Mouse (Mus musculus) olfactory bulb, adult 2 months (tissue): ENCODE results near the gene Pld3. TPM values are rescaled to one million over a fixed set of nuclear protein-coding genes. Genes with fewer than 3 reads are reported as not detected.

Experiments
- H3K27ac ChIP-seq: fragments of 200-500 bp; 2 replicates; pipeline ENCODE4 v1.5.1; 2012; ENCODE audit warnings: low read depth, low read length; ENCODE audit not compliant: insufficient read depth
- H3K4me1 ChIP-seq: fragments of 200-500 bp; 2 replicates; pipeline ENCODE4 v1.6.1; 2012; ENCODE audit warnings: low read length; ENCODE audit not compliant: control insufficient read depth, insufficient read depth
- H3K4me3 ChIP-seq: fragments of 200-500 bp; 2 replicates; pipeline ENCODE4 v1.5.1; 2012; ENCODE audit warnings: mild to moderate bottlenecking, low read depth, low read length, moderate library complexity; ENCODE audit not compliant: insufficient read depth
- CTCF ChIP-seq: fragments of 200-500 bp; IDR thresholded peaks from 2 replicates; pipeline ENCODE4 v1.5.1; 2012; ENCODE audit warnings: low read depth, mild to moderate bottlenecking, low read length, moderate library complexity; ENCODE audit not compliant: insufficient read depth
- POLR2A ChIP-seq: fragments of 200-500 bp; IDR thresholded peaks from 2 replicates; pipeline ENCODE4 v1.6.1; 2012; ENCODE audit warnings: mild to moderate bottlenecking, low read depth, low read length, moderate library complexity; ENCODE audit not compliant: insufficient read depth
- WGBS: fragments of 180-500 bp; shearing (Covaris S2); methylation state at CpG from one replicate; pipeline ENCODE4 v1.1.7; 2018; 5-methylcytosine and 5-hydroxymethylcytosine counted together
- polyA plus RNA-seq: library from polyadenylated mRNA; stranded (reverse); fragments of >200 nt; gene quantifications from 2 replicates; pipeline ENCODE4 v1.2.4, GENCODE M21; 2012; ENCODE audit warnings: low replicate concordance; ENCODE audit not compliant: missing spikeins, insufficient read depth, insufficient read length

Pld3 gene
- polyA plus RNA-seq, 1 experiment, result not detected

DNA sequence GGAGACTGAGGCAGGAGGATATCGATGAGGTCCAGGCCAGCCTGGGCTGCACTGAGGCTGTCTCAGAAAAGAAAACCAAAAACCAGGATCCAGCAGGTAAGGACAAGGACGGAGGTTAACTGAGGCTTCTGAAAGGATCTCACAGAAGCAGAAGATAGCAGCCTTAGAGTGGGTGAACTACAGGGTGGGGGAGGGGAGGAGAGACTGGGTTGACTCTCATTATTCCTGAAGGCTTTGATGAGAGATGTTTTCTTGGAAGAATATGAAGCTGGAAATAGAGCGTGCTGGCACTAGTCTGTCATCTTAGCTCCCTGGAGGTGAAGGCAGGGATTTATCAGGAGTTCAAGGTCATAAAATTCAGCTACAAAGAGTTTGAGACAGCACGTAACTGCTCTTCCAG, 9.2 kb downstream of the Pld3 start:
- no peak for TF ChIP-seq POLR2A
- TF ChIP-seq CTCF, result no peak
- H3K27ac ChIP-seq, result no peak overlapping the region
- no peak overlapping the region for H3K4me3 ChIP-seq
- 91% methylated on average over 4 of the region's 4 CpGs for WGBS
- H3K4me1 ChIP-seq, result peaks cover 18% of the 10 kb centered on the region

DNA sequence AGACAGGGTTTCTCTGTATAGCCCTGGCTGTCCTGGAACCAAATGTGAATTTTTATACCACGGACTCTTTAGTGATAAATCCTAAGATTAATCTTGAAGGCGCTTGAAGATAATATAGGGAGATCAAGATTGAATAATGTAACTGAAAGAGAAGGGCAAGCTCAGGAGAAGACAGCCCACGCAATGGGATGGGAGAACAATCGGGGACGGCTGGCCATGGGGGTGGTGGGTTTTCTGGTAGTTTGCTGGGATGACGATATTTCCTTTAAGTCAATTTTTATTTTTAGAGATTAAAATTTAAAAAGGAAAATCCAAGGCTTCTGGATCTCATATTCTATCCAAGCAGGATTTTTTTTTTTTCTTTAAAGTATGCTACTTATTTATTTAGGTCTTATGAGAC, 10.0 kb downstream of the Pld3 start:
- Histone ChIP-seq H3K4me1 (peaks cover 18% of the 10 kb centered on the region), H3K4me3 (peak overlapping the region; percentile 70; the same call in 1 of the 2 replicates), H3K27ac (peak overlapping the region; percentile 23)
- TF ChIP-seq CTCF, result no peak
- TF ChIP-seq POLR2A, result no peak
- WGBS, result 14% methylated on average over 6 of the region's 6 CpGs

DNA sequence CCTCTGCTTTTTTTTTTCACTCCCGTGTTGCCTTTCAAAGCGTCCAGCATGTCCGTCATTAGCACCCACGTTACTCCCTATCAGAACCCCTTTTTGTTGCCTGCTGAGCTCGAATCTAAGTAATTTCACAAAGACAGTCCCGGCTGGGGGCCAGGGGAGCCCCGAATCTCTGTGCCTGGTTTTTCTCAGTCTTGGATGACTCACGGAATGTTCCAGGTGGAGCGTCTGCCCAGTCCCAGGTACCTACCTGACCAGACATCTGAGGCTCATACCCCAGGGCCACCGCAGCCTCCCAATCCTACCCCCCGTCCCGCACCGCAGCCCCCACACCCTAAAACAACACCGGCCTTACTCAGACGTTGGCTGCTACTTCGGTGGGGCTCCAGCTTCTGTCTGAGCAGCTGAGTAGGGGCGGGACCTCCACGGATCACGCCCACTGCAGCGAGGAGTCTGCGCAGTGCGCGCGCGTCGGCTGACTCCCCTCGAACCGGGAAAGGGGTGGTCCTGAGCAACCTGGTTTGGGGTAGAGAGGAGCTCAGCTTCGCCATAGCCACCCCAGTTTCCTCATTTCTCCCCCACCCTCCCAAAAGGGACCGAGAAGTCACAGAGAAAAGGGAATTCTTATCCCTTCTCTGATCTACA, 10.5 kb downstream of the Pld3 start:
- 1% methylated on average over 30 of the region's 30 CpGs for WGBS

DNA sequence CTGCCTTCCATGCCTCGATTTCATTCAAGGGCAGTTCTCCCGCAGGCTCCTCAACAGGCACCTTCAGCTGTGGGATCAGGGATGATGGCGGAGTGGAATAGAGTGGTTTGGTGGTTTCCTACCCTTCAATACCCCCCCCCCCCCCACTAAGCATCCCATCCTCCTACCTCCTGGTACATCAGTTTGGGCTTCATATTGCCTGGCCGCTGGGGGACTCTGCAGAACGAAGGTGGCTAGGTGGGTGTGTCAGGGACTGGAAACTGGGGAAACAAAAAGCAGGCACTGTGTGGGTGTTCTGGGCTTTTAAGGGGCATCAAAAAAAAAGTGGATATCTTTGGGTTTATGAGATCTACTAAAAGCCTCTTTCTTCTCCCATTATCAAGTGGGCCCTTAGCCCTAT, 11.1 kb downstream of the Pld3 start:
- Histone ChIP-seq H3K27ac (peak overlapping the region; percentile 68), H3K4me3 (peak overlapping the region; percentile 70), H3K4me1 (peaks cover 18% of the 10 kb centered on the region)
- WGBS, result 24% methylated on average over 5 of the region's 5 CpGs
- TF ChIP-seq POLR2A, result no peak
- TF ChIP-seq CTCF, result no peak

More for the DNA sequence above, 10.5 kb downstream of the Pld3 start:
- H3K4me3 ChIP-seq, result peak overlapping the region; percentile 70
- H3K4me1 ChIP-seq, result peaks cover 18% of the 10 kb centered on the region
- H3K27ac ChIP-seq, result peak overlapping the region; percentile 23
- TF ChIP-seq POLR2A (peak; percentile 69; the same call in 1 of the 2 replicates), CTCF (no peak)

DNA sequence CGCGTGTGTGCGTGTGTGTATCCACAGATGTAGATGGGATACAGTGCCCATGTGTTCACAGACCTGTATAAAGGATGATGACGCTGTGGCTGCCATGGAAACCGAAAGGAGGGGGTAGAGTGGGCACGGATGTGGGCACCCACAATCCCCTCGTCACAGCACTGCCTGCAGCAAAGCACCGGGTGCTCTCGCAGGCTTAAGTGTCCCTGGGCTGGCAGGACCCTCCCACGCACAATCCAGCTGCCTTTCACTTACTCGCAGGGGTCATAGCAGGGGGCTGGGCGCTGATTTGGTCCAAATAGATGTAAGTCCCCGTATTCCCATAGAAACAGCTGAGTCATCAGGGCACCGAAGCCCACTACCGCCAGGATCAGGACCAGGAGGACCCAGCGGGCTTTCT, 11.6 kb downstream of the Pld3 start:
- H3K27ac ChIP-seq, result peak overlapping the region; percentile 68
- TF ChIP-seq CTCF (no peak), POLR2A (no peak)
- 27% methylated on average over 16 of the region's 16 CpGs for WGBS
- H3K4me1 ChIP-seq, result peaks cover 18% of the 10 kb centered on the region
- H3K4me3 ChIP-seq, result peak overlapping the region; percentile 70

DNA sequence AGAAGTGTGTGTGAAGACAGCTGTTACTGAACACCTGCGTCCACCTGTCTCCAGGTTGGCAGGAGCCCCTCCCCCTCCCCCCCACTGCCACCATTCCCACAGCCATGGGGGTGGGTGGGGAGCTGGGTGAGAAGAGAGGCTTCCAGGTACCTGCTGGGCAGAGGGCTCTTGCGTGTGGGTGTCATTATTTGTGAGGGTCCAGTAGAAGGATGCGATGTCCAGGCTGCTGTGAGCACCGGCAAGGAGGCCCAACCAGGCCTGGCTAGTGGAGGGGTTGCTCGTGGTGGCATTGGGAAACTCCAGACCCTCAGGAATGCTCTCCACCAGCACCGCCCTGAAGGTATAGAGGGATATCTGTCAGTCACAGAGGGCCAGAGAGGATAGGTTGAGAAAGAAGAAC, 12.1 kb downstream of the Pld3 start:
- peaks cover 18% of the 10 kb centered on the region for H3K4me1 ChIP-seq
- TF ChIP-seq CTCF (no peak), POLR2A (no peak)
- 90% methylated on average over 6 of the region's 6 CpGs for WGBS
- 0 out of 2 replicates have a peak overlapping the region, but pooled peaks have one; percentile 2 for H3K4me3 ChIP-seq
- H3K27ac ChIP-seq, result peak overlapping the region; percentile 59; the same call in 1 of the 2 replicates

DNA sequence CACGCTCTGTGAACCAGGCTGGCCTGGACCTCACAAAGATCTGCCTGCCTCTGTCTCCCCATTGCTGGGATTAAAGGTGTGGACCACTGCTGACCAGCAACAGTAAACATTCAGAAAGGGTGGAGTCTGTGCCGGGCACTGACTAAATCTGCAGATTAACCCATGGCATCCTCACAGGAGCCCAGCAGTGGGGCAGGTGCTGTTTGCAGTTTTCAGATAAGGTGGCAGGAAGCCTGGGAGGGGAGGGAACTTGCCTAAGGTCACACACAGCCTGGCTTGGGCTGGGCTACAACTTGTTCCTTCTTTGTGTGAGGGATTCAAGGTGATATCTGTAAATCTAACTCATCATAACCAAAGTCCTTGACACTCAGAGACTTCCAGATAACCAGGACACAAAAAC, 12.5 kb downstream of the Pld3 start:
- H3K27ac ChIP-seq, result no peak overlapping the region
- no peak overlapping the region for H3K4me3 ChIP-seq
- TF ChIP-seq POLR2A (no peak), CTCF (no peak)
- 80% methylated on average over 2 of the region's 2 CpGs for WGBS
- peaks cover 18% of the 10 kb centered on the region for H3K4me1 ChIP-seq

DNA sequence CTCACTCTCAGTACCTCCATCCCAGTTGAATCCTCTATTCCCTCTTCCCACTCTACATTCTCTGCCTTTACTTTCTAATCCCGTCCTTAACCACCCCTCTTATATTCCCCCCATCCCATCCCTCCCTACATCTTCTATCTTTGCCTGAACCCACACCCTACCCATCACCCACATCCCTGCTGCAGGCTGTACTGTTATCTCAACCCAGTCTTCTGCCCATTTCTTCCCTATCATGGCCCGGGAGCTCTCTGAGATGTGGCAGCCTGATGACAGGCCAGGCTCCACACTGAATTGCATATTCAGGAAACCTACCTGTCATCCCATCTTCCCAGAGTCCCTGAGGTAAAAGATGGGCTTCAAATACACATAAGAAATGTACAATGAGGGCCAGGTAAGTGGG, 14.2 kb downstream of the Pld3 start:
- WGBS, result 91% methylated on average over 2 of the region's 2 CpGs
- TF ChIP-seq POLR2A, result no peak
- TF ChIP-seq CTCF, result no peak
- H3K27ac ChIP-seq, result no peak overlapping the region
- no peak overlapping the region for H3K4me3 ChIP-seq
- peaks cover 18% of the 10 kb centered on the region for H3K4me1 ChIP-seq

DNA sequence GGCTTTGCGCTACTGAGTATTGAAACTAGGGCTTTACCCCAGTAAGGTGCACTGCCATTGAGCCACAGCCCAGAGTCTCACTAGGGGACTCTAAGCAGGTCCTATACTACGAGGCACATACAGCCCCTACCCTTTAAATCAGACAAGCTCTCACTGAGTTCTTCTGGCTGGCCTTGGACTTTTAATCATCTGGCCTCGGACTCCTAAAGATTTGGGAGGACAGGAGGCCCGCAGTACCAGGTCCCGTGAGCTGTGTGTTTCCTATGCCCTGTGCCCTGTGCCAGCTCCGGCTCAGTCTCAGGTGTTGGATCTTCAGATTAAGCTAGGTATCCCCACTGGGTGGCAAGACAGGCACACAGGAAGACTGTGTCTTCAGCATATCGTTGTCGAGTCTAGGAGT, 15.0 kb downstream of the Pld3 start:
- 88% methylated on average over 8 of the region's 8 CpGs for WGBS
- Histone ChIP-seq H3K4me1 (peaks cover 18% of the 10 kb centered on the region), H3K4me3 (no peak overlapping the region), H3K27ac (no peak overlapping the region)
- no peak for TF ChIP-seq CTCF
- TF ChIP-seq POLR2A, result no peak
